Mouse (Mus musculus) retina, postnatal 7 days (tissue): ENCODE measurements around the gene Zfp93.

Experiments
- DNase-seq: peaks from one replicate; pipeline ENCODE4 v3.0.0-alpha.2; 2012; ENCODE audit warnings: low read depth, low spot score

The Zfp93 gene

DNA sequence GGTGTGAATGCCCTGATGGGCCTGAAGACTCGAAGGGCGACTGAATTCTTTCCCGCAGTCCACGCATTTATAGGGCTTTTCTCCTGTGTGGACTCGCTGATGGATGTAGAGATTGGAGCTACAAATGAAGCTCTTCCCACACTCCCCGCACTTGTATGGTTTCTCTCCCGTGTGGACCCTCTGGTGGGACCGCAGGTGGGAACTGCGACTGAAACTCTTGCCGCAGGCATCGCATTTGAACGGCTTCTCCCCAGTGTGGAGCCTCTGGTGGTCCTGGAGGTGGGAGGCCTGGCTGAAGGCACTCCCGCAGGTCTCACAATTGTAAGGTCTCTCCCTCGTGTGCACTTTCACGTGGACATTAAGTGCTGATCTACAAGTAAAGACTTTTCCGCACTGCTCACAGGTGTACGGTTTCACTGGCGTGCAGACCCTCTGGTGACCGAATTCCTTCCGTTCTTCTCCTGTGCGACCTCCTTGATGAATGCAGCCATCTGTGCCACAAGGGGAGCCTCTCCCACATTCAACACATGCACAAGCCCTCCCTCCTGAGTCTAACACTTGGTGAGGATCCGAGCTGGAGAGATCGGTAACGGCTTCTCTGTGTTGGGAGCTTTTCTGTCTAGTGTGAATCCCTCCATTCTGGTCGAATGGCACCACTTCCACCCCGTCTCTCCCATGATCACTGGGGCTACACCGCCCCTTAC is 21.3 kb downstream of the Zfp93 start:
- DNase-seq = no peak

DNA sequence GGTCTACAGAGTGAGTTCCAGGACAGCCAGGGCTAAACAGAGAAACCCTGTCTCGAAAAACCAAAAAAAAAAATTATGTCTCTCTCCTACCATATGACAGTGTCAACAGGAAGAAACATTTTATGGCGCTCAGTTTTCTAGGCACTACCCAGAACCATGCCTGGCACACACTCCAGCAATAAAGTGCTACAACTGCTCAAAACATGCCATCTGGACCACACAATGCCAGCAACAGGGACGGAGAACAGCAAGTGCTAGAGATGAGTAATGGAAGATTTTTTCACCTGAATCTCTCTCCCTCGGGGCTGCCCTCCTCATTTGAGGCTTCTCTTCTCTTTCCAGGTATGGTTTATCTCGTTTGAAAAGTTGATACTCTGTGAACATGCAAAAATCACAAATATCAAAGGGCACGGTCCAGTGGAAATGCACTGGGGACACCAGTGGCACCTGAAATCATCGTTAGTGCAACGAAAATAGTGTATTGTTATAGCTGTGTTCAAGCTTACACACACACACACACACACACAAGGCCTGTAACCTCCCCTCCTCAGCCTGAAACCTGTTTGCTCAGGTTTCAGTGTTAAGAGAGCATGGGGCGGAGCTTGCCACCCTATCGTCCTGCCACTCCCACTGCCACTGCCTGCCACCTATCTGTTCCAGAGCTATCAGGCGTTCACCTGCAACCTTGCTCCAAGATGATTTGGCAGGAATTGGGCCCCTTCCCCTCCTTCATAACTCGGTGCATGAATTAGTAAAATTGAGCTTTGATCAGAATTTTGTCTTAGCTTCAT is 23.0 kb downstream of the Zfp93 start:
- DNase-seq = no peak

DNA sequence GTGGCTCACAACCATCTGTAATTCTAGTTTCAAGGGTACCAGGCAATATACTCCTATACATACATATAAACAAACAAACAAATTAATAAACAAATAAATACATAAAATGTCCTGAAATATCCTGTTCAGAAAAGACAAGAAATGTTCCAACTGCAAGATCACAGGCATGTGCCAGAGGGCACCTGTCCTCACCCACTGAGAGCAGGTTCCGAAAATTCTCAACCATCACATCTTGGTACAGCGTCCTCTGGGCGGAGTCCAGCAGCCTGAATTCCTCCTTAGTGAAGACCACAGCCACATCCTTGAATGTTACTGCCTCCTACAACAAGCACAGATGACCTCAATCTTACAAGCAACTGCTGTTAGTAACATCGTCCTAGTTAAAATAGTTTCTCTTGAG is 24.5 kb downstream of the Zfp93 start:
- no peak for DNase-seq

DNA sequence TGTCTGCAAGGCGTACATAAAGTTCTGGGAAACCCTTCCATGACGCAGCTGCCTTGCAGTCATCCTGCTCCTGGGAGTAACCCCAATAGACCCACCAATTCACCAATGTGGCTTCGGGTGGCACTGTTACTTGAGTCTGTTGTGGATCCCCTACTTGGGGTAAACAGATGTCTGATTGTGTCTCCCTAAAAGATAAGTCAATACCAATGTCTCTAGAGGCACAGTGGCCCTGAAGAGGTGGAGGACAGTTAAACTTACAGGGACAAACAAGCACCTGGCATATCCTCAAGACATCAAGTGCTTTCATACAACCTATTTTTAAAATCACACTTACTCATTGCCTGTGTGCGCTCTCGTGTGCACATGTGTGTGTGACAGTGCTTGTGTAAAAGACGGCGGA is 25.2 kb downstream of the Zfp93 start:
- DNase-seq = no peak

DNA sequence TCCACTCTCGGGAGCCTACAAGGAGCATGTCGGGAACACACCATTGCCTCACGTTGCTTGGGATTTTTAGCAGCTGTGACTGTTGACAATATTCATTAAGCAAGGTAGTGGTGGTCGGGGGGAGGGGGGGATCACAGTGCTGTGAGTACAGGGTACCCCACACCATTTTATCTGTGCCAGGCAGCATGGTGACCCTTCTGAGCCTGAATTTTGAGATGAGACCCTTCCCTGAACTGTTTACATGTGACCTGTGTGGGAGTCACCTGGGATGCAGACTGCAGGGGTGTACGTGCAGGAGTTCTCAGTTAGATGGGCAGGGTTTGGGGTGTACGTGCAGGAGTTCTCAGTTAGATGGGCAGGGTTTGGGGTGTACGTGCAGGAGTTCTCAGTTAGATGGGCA is 26.2 kb downstream of the Zfp93 start:
- DNase-seq = no peak

DNA sequence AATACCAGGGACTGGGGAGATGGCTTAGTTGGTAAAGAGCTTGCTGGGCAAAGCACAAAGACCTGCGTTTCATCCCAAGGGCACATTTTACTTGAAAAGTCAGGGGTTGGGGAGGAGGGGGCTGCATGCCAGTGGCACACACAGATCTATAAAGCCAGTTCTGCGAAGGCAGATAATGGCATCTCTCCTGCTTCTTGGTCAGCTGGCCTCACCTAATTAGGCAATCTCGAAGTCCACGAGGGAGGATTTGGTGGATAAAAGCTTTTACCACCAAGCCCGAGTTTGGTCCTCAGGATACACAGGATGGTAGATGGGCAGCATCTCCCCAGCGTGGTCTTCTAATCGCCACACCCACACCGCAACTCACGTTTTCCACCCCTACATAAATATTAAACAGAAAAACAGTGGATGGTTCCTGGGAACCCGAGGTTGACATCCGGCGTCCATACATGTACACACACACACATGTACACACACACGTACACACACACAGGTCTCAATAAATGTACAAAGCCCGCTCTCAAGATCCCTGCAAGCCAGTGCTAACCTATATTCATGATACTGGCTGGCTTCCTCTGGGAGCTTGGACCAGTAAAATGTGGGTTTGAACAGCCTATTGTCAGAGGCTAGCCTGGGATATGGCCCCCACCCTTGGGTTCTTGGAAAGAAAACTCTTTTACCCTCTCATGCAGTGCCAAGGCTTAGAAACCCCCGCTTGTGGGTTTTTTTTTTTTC is 27.3 kb downstream of the Zfp93 start:
- DNase-seq = no peak

DNA sequence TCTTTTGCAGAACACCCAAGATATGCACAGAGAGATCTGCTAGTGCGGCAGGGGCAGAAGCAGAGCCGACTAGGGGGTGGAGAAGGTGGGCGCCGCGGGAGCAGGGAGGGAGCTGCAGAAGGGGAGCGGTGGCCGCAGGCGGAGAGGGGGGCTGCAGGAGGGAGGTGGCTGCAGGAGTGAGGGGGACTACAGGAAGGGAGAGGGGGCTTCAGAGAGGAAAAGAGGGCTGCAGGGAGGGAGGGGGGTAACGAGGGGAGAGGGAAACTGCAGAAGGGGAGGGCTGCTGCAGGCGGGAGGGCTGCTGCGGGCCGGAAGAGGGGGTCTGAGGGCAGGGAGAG is 28.4 kb downstream of the Zfp93 start:
- no peak for DNase-seq

DNA sequence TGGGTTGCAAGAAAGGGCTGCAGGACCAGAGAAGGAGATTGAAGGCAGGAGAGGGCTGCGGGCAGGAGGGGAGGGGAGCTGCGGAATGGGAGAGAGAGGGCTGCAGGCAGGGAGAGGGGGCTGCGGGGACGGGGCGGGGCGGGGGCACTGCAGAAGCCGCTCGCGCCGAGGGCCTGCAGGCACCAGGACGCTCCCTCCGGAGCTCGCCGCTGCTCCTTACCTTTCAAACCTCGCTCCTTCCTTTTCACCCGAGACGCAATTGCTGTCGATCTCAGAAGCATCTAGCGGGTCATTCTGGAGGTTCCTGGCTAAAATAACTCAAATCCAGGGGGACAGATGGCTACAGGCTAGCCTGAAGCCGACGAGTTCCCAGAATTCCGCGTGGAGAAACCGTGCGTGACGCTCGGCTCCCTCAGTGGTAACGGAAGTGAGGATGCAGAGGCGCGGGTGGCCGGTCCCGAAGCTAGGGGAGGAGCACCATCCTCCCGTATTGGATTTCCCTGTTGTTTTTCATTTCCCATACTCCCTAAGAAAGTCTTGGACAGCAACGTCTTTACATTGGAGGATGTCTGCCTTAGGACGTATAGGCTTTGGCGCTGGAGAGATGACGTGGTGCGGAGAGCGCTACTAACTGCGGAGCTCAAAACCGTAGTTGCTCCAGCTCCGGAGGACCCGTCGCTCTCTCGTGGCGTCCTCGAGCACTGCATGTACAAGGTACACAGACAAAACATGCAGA is 28.9 kb downstream of the Zfp93 start:
- peak; percentile 74 for DNase-seq

DNA sequence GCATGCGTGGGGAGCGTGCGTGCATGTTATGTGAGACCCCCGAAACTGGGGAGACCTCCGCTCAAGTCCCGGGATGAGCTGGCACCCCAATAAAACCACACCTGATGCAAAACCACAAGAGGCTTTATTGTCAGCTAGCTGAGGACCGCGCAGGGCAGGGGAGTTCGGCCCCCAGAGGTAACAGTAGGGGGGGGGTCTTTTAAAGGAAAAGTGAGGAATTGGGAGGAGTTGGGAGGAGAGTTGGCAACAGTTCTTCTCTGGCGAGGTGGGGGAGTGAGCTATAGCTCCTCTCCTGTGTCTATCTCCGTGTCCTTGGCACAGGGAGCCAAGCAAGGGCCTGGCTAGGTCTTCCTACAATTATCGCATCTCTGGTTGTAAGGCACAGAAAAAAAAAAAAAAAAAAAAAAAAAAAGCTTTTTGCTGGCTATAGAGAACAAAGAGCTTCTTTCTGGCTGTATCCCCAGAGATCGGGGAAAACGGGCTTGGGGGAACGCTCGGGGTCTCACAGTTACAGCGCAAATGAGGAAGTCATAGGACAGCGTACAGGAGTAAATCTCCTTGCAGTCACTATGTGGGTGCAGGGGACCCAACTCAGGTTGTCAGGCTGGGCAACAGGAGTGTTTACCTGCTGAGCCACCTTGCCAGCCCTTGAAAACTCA is 29.7 kb downstream of the Zfp93 start:
- DNase-seq = no peak

DNA sequence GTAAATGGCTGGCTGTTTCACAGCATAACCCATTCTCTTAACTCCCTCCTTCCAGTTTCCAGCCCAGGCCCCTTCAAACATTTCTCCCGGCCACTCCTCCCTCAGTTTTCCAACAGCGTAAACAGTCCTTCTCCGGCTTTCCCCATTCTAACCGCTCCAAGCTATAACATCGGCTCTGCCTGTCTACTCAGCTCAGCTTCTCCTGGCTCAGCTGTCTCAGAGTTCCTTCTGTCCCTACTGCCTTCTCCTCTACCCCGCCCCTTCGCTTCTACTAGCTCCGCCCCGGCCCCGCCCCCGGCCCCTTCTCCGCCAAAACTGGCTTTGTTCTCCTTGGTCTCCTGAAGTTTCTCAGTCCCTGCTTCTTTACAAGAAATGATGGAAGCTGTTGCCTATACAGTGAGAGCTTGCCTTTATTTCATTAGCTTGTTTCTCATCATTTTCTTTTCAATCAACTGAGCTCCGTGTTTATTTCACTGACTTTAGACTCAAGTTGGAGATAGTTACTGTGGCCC is 30.6 kb downstream of the Zfp93 start, which contains the start of gene Zfp61:
Gene Zfp61 (minus strand): TSS at position 462 of the 512 bp plus-strand sequence.
- no peak for DNase-seq

DNA sequence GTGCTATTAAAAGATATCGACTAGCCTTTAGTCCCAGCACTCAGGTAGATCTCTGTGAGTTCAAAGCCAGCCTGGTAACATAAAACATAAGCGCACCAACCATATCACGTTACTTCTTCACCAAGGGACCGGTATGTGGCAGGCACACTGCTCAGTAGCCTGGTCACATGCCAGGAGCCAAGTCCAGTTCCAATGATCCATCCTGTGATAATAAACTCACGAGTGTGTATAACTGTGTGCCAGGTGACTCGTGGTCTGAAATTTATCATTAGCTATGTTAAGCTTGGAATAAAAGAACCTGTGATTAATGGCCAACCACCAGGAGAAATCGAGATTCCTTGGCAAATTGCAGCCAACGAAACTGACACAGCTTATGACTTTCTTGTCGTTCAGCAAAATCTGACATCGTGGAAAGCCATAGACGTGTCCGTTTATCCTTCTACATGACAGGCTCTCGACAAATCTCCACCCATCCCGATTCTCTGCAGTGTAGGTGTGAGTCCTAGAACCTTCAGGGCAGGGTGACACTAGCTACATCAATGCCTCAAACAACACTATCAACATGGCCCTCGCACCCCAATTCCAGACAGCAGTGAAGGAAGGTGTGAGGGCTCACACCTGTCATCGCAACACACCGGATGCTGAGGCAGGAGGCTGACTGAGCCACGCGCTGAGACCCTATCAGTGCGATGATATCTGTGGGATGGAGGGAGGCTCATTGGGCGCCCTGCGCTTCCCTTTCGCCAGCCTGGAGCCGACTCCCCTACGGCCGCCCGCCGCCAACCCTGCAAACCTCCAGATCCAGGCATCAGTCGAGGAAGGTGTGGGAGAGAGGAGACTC is 45.7 kb downstream of the Zfp93 start:
- DNase-seq = no peak

DNA sequence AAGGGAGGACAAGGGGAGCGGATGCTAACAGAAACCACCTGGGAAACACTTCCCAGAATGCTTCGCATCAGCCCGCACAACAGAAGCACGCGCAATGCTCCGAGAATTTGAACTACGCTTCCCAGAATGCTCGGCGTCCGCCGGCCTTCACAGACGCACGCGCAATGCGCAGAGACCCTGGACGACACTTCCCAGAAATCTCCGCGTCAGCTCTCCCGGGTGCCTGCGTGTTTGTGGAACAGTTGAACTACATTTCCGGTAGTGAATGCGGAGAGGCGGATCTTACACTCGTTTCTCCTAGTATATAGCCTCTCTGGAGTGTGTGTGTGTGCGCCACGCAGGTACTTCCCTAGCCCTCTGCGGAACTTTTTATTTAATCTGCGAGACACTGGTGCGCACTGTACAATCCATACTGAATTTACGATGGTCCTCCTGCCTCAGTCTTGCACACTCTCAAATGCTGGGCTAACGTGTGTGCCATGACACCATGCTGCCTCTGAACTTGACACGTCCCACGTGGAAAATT is 46.4 kb downstream of the Zfp93 start, which contains the start of gene Zfp94:
Gene Zfp94 (minus strand): TSS at position 100 of the 526 bp plus-strand sequence.
- DNase-seq = peak; percentile 91

DNA sequence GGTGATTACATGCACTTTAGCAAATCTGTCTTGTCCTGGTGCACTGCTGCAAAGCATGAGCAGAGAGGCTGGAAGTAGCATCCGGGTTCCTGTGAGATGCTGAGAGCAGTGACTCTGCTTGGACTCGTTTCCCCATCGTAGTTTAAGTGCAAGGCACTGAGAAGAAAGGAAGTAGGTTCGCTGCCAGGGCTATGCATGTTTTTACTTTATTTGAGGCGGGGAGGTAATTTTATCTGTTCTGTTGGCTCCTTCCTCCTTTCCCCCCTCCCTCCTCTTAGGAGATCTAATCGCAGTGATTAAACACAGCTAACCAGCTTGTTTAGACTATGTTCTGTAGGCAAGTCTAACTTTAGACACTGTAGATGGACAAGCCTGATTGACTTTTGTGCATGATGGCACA is 48.7 kb downstream of the Zfp93 start:
- no peak for DNase-seq

DNA sequence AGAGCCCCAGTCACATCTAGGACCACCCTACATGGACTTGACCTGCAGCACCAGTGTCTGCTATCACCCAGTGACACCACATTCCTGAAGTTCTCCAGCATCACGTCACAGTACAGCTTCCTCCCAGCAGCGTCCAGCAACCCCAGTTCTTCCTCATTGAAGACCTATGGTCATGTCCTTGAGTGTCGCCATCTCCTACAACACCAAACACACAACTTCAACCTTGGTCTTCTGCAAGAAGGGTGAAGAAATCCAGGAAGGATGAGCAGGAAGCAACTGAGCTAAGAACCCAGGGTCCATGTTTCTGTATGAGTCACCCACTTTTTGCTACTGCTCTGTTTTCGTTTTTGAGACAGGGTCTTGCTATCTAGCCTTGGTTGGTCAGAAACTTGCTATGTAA is 52.4 kb downstream of the Zfp93 start:
- DNase-seq = no peak

DNA sequence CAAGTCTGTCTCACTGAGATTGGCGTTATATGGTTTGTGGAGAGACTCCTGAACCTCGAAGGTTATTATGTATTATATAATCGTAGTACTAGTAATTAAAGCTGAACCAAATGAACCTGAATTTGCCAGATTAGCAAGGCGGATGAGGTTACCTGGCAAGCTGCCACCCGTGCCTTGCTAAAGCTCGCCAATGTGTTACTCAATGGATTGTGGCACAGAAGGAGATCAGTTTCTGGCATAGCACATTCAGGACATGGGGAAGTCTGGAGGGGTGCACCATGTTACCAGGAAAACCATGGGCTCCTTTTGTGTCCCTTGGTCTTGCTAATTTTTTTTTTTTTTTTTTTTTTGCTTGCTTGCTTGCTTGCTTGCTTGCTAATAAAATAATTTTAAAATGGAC is 55.0 kb downstream of the Zfp93 start:
- no peak for DNase-seq

DNA sequence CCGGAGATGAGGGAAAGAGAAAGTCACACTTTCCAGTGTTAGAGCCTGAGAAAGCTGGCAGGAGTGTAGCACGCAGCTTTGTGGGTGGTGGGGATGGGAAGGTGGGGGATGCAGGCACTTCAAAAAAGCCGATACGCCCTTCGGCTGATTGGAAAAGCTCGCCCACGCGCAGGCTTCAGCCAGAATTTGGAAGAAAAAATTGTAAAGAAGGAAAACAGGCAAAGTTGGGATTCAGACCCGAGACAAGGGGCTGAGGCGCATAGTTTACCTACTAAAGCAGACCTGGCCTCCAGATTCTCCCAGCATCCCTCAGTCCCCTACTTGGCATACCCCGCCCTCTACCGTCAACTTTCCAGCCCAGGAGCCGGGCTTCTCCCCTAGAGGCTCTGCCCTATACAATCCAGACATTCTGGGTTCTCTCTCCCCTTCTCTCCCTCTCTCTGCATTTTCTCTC is 55.5 kb downstream of the Zfp93 start:
- DNase-seq = no peak

DNA sequence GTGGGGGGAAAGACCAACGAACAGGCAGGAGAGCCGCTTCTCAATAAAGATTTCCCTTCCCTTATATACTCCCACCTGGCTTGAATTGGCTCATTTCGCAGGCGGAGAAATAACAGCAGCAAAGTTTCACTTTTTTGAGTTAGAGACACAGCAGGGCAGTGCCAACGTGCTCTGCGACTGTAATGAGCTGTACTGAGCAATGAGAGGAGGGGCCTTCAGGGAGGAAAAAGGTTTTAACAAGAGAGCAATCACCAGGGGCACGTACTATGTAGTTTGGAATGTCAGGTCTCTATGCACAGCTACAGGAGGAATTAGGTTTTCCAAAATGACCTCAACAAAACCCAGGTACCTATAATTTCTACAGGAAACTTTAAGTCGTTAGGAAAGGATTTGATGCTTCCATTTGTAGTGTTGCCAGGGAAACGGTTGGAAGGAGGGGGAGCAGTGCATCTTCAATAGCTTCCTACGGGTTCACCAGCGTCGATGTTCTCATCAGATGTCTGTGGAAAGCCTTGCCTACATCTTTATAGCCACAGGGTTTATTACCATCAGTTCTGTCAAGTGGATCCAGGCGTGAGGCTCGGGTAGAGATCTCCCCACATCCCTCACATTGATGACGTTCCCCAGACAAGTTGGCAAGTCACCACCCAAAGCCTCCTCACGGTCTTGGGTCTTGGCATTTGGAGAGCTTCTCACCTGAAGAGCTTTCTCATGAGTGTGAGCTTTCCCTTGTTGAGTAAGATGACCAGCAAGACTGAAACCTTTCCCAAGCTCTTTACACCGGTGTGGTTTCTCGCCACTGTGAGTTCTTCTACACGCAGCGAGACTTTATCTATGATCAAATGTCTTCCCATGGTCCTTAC is 56.3 kb downstream of the Zfp93 start:
- DNase-seq = no peak
